ENCODE assay signal across 26 mouse cellular contexts in the genomic region with DNA sequence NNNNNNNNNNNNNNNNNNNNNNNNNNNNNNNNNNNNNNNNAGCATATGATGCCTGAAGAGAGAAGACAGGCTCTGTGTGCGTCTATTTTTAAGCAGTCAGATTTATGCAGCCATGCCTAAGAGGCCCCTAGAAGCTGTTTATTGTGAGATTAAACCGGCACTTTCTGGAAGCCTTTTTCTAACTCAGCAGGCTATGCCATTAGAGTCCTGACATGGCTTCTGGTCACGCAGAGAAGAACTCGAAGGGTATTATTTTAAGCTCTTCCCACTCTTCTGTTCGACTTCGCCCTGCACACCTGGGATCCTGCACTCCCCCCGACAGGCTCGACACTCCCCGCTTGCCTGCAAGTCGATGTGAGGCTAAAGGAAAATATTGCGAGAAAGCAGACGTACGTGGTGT.
DNase-seq lines count a peak whose midpoint lies in the region; ATAC-seq and TF ChIP-seq lines count a peak whose summit lies in the region.
"Had no signal": no experiment of that assay in that cellular context is flagged by ENCODE, and none has a peak within 500 bp of the region (broad histone marks: within the 10 kb centered on the region; RNA-seq: fewer than 3 reads in every experiment).

No protein-coding gene starts in this region.

- no peak for TF ChIP-seq POLR2A in cerebellum, adult 2 months (IDR thresholded peaks at IDR 0.05; ENCODE audit: borderline replicate concordance, insufficient read depth, low read length)
- TF ChIP-seq POLR2A in brain, embryonic 14.5 days (IDR thresholded peaks at IDR 0.05; ENCODE audit: borderline replicate concordance, extremely low read depth, insufficient read depth, insufficient read length, poor library complexity, severe bottlenecking) = no peak

- H3K9ac ChIP-seq in hindbrain, postnatal 0 days (replicated peaks; ENCODE audit: low read length) = no peak overlapping the region
- H3K9ac ChIP-seq in hindbrain, embryonic 16.5 days (ENCODE audit: low read depth, low read length) = no peak overlapping the region
- H3K9ac ChIP-seq: forebrain, embryonic 15.5 days; heart, embryonic 15.5 days; liver, embryonic 14.5 days had no signal

- no peak for TF ChIP-seq CTCF in cerebellum, adult 2 months (IDR thresholded peaks at IDR 0.05; ENCODE audit: borderline replicate concordance, insufficient read depth, low read depth, low read length)
- no peak for TF ChIP-seq CTCF in hindbrain, postnatal 0 days (IDR thresholded peaks at IDR 0.05; ENCODE audit: low read depth)
- TF ChIP-seq CTCF in brain, embryonic 14.5 days (IDR thresholded peaks at IDR 0.05; ENCODE audit: borderline replicate concordance, extremely low read depth, insufficient read depth, insufficient read length) = no peak

- no peak overlapping the region for H3K4me2 ChIP-seq in hindbrain, postnatal 0 days (ENCODE audit: low read depth, low read length)
- no peak overlapping the region for H3K4me2 ChIP-seq in hindbrain, embryonic 16.5 days (ENCODE audit: low read length)
- H3K4me2 ChIP-seq: forebrain, embryonic 15.5 days; heart, embryonic 15.5 days had no signal

- DNase-seq in cerebellum, adult 2 months = peak in 1 of 2 experiments; percentile 59
- DNase-seq in cerebellum, adult 8-10 months = no peak
- peak; percentile 37 for DNase-seq in hindbrain, postnatal 0 days (ENCODE audit: low spot score)
- DNase-seq in brain, embryonic 14.5 days (ENCODE audit: low read depth) = peak; percentile 54
- peak; percentile 33 to 37 for DNase-seq in cerebellum, postnatal 25 days
- no peak for DNase-seq in kidney, postnatal 14 days
- DNase-seq in adrenal gland, postnatal 14 days = no peak
- DNase-seq: adrenal gland, postnatal 25 days; gastrocnemius, postnatal 14 days; kidney, adult 8-10 months; layer of hippocampus, postnatal 36 days; liver; lung, adult 2 months; lung, postnatal 10 days; right cerebral cortex, adult 18-20 months; spleen, adult 18-20 months; thymus, adult 18-20 months; thymus, postnatal 25 days had no signal

- no peak for ATAC-seq in hindbrain, postnatal 0 days
- ATAC-seq in hindbrain, embryonic 16.5 days = no peak
- ATAC-seq: forebrain, embryonic 15.5 days; intestine, embryonic 16.5 days; Patski had no signal

- no peak overlapping the region for H3K4me3 ChIP-seq in cerebellum, adult 2 months (replicated peaks; ENCODE audit: insufficient read depth, low read depth, low read length)
- no peak overlapping the region for H3K4me3 ChIP-seq in hindbrain, postnatal 0 days (ENCODE audit: low read length)
- no peak overlapping the region for H3K4me3 ChIP-seq in hindbrain, embryonic 16.5 days (ENCODE audit: low read length)
- H3K4me3 ChIP-seq: forebrain, embryonic 15.5 days; heart, embryonic 15.5 days had no signal

- WGBS in cerebellum, adult 2 months = 14% methylated on average over 13 of the region's 13 CpGs
- 51% methylated on average over 13 of the region's 13 CpGs for WGBS in hindbrain, postnatal 0 days
- WGBS in hindbrain, embryonic 16.5 days = 62% methylated on average over 13 of the region's 13 CpGs

- no peaks in the 10 kb centered on the region for H3K27me3 ChIP-seq in cerebellum, adult 2 months (ENCODE audit: control insufficient read depth, insufficient read depth, low read length)
- H3K27me3 ChIP-seq in hindbrain, postnatal 0 days (ENCODE audit: insufficient read depth, low read length) = no peaks in the 10 kb centered on the region
- H3K27me3 ChIP-seq in hindbrain, embryonic 16.5 days (replicated peaks; ENCODE audit: control insufficient read depth, insufficient read depth, low read length) = no peaks in the 10 kb centered on the region
- H3K27me3 ChIP-seq: forebrain, embryonic 15.5 days; heart, embryonic 15.5 days; Patski had no signal

- H3K9me3 ChIP-seq in hindbrain, postnatal 0 days (ENCODE audit: low read length) = no peaks in the 10 kb centered on the region
- no peaks in the 10 kb centered on the region for H3K9me3 ChIP-seq in hindbrain, embryonic 16.5 days (ENCODE audit: control insufficient read depth, low read length)
- H3K9me3 ChIP-seq: forebrain, embryonic 15.5 days; heart, embryonic 15.5 days had no signal

- no peaks in the 10 kb centered on the region for H3K36me3 ChIP-seq in hindbrain, postnatal 0 days (ENCODE audit: insufficient read depth, low read length)
- H3K36me3 ChIP-seq in hindbrain, embryonic 16.5 days (ENCODE audit: control insufficient read depth, insufficient read depth, low read length) = no peaks in the 10 kb centered on the region
- H3K36me3 ChIP-seq: forebrain, embryonic 15.5 days; heart, embryonic 15.5 days had no signal

- H3K27ac ChIP-seq in cerebellum, adult 2 months (ENCODE audit: insufficient read depth, low read length) = peak overlapping the region; percentile 15; the same call in 1 of the 2 replicates
- H3K27ac ChIP-seq in hindbrain, postnatal 0 days = peak overlapping the region; percentile 4; the same call in 1 of the 2 replicates
- no peak overlapping the region for H3K27ac ChIP-seq in hindbrain, embryonic 16.5 days (ENCODE audit: low read depth, low read length)
- H3K27ac ChIP-seq: forebrain, embryonic 15.5 days; heart, embryonic 15.5 days; kidney, postnatal 0 days; liver, embryonic 14.5 days; macrophage had no signal

- H3K4me1 ChIP-seq in cerebellum, adult 2 months (ENCODE audit: control insufficient read depth, insufficient read depth, low read length) = peaks cover 14% of the 10 kb centered on the region; the same call in 1 of the 2 replicates
- no peaks in the 10 kb centered on the region for H3K4me1 ChIP-seq in hindbrain, postnatal 0 days (ENCODE audit: insufficient read depth, low read length)
- H3K4me1 ChIP-seq in hindbrain, embryonic 16.5 days (ENCODE audit: control insufficient read depth, insufficient read depth, low read depth, low read length) = no peaks in the 10 kb centered on the region
- H3K4me1 ChIP-seq: forebrain, embryonic 15.5 days; heart, embryonic 15.5 days had no signal

Comparison
In these comparisons a context has a peak if more than half of its experiments do, and no peak if none do; other contexts are left out.
1. DNase-seq: peak in hindbrain, postnatal 0 days (single experiment), brain, embryonic 14.5 days (single experiment) and cerebellum, postnatal 25 days (2 of 2); none in cerebellum, adult 8-10 months (single experiment), kidney, postnatal 14 days (single experiment) and adrenal gland, postnatal 14 days (single experiment).